Mouse (Mus musculus): ENCODE data around the gene Man2a2. TPM values are rescaled to one million over a fixed set of nuclear protein-coding genes. Genes with fewer than 3 reads are reported as not detected.

Gene Man2a2
- polyA plus RNA-seq, 1 experiment from 2014 or later: 8.5 TPM

DNA sequence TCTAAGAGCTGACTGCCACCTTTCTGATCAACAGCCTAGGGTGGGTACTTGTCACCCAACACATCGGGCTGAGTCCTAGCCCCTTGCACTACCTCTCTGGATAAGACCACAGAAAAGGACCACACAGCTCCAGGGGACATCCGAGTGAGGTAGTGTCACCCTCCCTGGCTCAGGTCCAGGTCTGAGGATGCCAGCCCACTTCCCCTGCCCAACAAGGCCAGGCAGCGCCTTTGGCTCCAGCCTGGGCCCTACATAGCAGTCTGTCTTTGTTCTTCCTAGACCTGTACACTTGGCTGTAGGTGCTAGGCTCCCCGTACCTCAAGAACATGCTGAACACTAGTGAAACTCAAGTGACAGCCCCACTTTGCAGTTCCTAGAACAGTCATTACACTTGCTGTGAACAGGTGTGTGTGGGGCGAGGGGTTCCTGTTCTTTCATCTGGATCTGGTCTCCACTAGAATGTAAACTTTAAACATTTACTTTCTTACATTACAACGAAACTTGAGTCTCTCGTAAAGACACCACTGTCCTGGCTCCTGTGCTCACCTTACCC lies 43.2 kb upstream of the Man2a2 start:
- Histone ChIP-seq H3K4me3 (ENCODE audit: low read depth, low read length) (no peak overlapping the region), H3K4me2 (replicated peaks; ENCODE audit: low read depth, low read length) (no peak overlapping the region), H3K4me1 (ENCODE audit: insufficient read depth, low read depth, low read length) (peaks cover 3% of the 10 kb centered on the region; the same call in 1 of the 2 replicates), H3K9me3 (ENCODE audit: low read length) (no peaks in the 10 kb centered on the region), H3K27me3 (replicated peaks; ENCODE audit: insufficient read depth, low read length) (no peaks in the 10 kb centered on the region), H3K36me3 (ENCODE audit: insufficient read depth, low read length) (no peaks in the 10 kb centered on the region), H3K27ac (ENCODE audit: low read length) (no peak overlapping the region), H3K9ac (replicated peaks; ENCODE audit: low read depth) (no peak overlapping the region)
- DNase-seq (ENCODE audit: low spot score) (no peak), ATAC-seq (no peak)
- no peak for TF ChIP-seq CTCF (IDR thresholded peaks at IDR 0.05)
- no peak for TF ChIP-seq EP300 (IDR thresholded peaks at IDR 0.05)
- WGBS: 53% methylated on average over 7 of the region's 7 CpGs

DNA sequence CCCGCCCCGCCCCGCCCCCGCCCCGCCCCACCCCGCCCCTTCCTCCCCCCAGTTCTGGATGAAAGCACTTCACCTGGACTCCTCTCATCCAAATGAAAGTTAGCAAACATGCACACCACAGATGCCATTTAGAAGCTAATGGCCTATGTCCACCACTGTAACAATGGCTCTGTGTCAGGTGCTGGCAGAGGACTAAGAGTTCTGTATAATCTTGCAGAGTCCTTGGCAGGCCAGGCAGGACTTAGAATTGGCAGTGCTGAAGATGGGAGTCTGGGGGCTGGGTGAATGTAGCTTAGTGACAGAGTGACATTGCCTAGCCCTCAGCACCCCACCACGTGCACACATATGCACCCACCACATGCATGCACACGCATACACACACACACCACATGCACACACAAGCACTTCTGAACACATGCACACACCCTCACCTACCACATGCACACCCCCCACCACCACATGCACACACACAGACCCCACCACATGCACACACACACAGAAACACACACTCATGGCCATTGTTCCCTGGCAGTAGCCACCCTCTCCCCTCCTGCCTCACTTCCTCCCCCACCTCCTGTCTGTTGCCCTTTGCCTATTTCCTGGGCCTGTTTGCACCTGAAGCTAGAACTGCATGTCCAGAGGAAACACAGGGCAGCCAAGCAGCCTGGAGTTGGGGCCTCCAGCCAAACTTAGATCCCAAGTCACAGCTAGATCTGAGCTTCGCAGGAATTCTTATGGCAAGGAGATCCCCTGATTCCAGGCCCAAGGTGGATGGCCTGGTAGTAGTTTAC lies 42.5 kb upstream of the Man2a2 start:
- no peak for DNase-seq (ENCODE audit: low spot score)
- 57% methylated on average over 9 of the region's 9 CpGs for WGBS
- H3K9ac ChIP-seq (replicated peaks; ENCODE audit: low read depth): no peak overlapping the region
- ATAC-seq: no peak
- no peaks in the 10 kb centered on the region for H3K36me3 ChIP-seq (ENCODE audit: insufficient read depth, low read length)
- no peak overlapping the region for H3K4me3 ChIP-seq (ENCODE audit: low read depth, low read length)
- no peak overlapping the region for H3K4me2 ChIP-seq (replicated peaks; ENCODE audit: low read depth, low read length)
- no peaks in the 10 kb centered on the region for H3K27me3 ChIP-seq (replicated peaks; ENCODE audit: insufficient read depth, low read length)
- TF ChIP-seq CTCF (IDR thresholded peaks at IDR 0.05) (no peak), EP300 (IDR thresholded peaks at IDR 0.05) (no peak)
- H3K27ac ChIP-seq (ENCODE audit: low read length): no peak overlapping the region
- H3K9me3 ChIP-seq (ENCODE audit: low read length): no peaks in the 10 kb centered on the region
- H3K4me1 ChIP-seq (ENCODE audit: insufficient read depth, low read depth, low read length): peaks cover 3% of the 10 kb centered on the region; the same call in 1 of the 2 replicates

DNA sequence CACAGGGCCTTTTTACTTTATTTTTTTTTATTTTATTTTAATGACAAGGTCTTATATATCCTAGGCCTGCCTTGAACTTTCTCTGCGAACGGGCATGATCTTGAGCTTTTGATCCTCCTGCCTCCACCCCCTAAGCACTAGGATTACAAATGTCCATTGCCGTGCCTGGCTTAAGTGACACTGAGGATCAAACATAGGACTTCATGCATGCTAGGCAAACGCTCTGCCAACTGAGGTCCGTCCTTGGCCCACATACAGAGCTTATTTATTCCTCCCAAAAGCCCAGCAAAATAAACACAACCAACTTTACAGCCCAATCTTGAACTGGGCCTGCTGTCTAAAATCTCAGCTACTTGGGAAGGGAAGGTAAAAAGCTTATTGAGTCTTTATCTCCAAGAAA lies 41.6 kb upstream of the Man2a2 start:
- TF ChIP-seq EP300 (IDR thresholded peaks at IDR 0.05): no peak
- TF ChIP-seq CTCF (IDR thresholded peaks at IDR 0.05): no peak
- 64% methylated on average over 5 of the region's 5 CpGs for WGBS
- Histone ChIP-seq H3K36me3 (ENCODE audit: insufficient read depth, low read length) (no peaks in the 10 kb centered on the region), H3K27me3 (replicated peaks; ENCODE audit: insufficient read depth, low read length) (no peaks in the 10 kb centered on the region), H3K4me3 (ENCODE audit: low read depth, low read length) (no peak overlapping the region), H3K27ac (ENCODE audit: low read length) (no peak overlapping the region), H3K9me3 (ENCODE audit: low read length) (no peaks in the 10 kb centered on the region), H3K9ac (replicated peaks; ENCODE audit: low read depth) (no peak overlapping the region), H3K4me1 (ENCODE audit: insufficient read depth, low read depth, low read length) (peaks cover 3% of the 10 kb centered on the region; the same call in 1 of the 2 replicates), H3K4me2 (replicated peaks; ENCODE audit: low read depth, low read length) (no peak overlapping the region)
- no peak for DNase-seq (ENCODE audit: low spot score)
- ATAC-seq: no peak

DNA sequence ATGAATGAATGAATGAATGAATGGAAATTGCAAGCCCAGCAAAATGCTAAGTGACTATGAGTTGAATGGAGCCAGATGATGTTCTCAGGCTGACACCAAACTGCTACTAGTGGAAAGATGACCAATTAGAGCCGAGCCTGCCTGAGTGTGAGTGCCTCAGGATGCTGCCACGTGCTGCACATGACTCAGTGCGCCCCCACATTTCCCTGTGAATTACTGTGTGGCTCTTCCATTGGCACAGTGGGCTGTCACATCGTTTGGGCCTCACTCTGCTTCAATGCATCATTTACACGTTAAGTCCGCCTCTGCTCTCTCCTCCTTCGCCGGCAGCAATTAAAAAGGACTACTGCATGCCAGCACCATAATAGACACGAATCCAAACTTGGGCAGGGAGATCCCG lies 41.1 kb upstream of the Man2a2 start:
- TF ChIP-seq EP300 (IDR thresholded peaks at IDR 0.05): no peak
- TF ChIP-seq CTCF (IDR thresholded peaks at IDR 0.05): no peak
- no peak for ATAC-seq
- no peak for DNase-seq (ENCODE audit: low spot score)
- no peak overlapping the region for H3K4me3 ChIP-seq (ENCODE audit: low read depth, low read length)
- H3K4me1 ChIP-seq (ENCODE audit: insufficient read depth, low read depth, low read length): peaks cover 3% of the 10 kb centered on the region; the same call in 1 of the 2 replicates
- no peak overlapping the region for H3K4me2 ChIP-seq (replicated peaks; ENCODE audit: low read depth, low read length)
- H3K9ac ChIP-seq (replicated peaks; ENCODE audit: low read depth): no peak overlapping the region
- no peaks in the 10 kb centered on the region for H3K36me3 ChIP-seq (ENCODE audit: insufficient read depth, low read length)
- H3K9me3 ChIP-seq (ENCODE audit: low read length): no peaks in the 10 kb centered on the region
- no peaks in the 10 kb centered on the region for H3K27me3 ChIP-seq (replicated peaks; ENCODE audit: insufficient read depth, low read length)
- 71% methylated on average over 10 of the region's 10 CpGs for WGBS
- no peak overlapping the region for H3K27ac ChIP-seq (ENCODE audit: low read length)

DNA sequence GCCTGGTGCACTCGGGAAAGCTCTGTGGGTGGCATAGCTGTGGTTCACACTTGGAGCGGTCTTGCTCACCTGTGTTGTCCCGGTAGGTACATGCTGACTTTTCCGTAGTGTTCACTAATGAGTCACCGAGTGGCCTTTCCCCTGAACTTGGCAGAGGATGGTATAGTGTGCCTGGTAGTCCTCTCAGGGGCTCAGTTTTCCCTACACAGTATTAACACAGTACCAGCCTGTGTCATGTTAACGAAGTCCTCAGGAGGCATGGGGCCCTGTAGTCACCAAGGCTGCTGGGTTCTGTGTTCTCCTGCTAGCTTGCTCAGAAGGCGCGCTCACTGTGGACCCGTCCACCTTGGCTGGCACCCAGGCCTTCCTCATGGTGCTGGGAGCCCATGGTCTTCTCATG lies 39.2 kb upstream of the Man2a2 start:
- Histone ChIP-seq H3K27me3 (replicated peaks; ENCODE audit: insufficient read depth, low read length) (no peaks in the 10 kb centered on the region), H3K4me1 (ENCODE audit: insufficient read depth, low read depth, low read length) (peaks cover 3% of the 10 kb centered on the region; the same call in 1 of the 2 replicates), H3K9me3 (ENCODE audit: low read length) (no peaks in the 10 kb centered on the region), H3K4me2 (replicated peaks; ENCODE audit: low read depth, low read length) (no peak overlapping the region), H3K36me3 (ENCODE audit: insufficient read depth, low read length) (no peaks in the 10 kb centered on the region), H3K4me3 (ENCODE audit: low read depth, low read length) (no peak overlapping the region), H3K27ac (ENCODE audit: low read length) (no peak overlapping the region), H3K9ac (replicated peaks; ENCODE audit: low read depth) (no peak overlapping the region)
- TF ChIP-seq CTCF (IDR thresholded peaks at IDR 0.05): no peak
- no peak for TF ChIP-seq EP300 (IDR thresholded peaks at IDR 0.05)
- WGBS: 79% methylated on average over 9 of the region's 9 CpGs
- ATAC-seq: no peak
- no peak for DNase-seq (ENCODE audit: low spot score)

DNA sequence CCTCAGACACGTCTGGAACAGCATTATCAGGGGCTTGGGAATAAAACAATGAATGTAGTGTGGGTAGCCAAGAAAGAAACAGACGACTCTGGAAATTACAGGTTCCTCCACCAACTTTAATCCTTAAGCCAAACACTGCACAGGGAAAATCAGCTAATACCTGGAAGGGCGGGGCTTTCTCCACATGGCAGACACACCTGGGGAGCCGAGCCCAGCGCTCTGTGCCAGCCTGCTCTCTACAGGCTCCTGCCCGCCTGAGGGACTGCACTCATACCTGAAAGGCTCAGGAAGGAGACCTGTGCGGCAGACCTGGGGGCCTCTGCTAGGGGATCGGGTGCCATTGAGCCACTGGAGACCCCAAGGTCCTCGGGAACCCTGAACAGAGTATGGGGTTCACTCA lies 36.5 kb upstream of the Man2a2 start:
- no peak overlapping the region for H3K4me3 ChIP-seq (ENCODE audit: low read depth, low read length)
- no peak overlapping the region for H3K4me2 ChIP-seq (replicated peaks; ENCODE audit: low read depth, low read length)
- ATAC-seq: no peak
- DNase-seq (ENCODE audit: low spot score): peak; percentile 21
- H3K4me1 ChIP-seq (ENCODE audit: insufficient read depth, low read depth, low read length): peaks cover 5% of the 10 kb centered on the region; the same call in 1 of the 2 replicates
- H3K9me3 ChIP-seq (ENCODE audit: low read length): no peaks in the 10 kb centered on the region
- WGBS: 56% methylated on average over 9 of the region's 9 CpGs
- TF ChIP-seq CTCF (IDR thresholded peaks at IDR 0.05) (no peak), EP300 (IDR thresholded peaks at IDR 0.05) (no peak)
- no peak overlapping the region for H3K9ac ChIP-seq (replicated peaks; ENCODE audit: low read depth)
- H3K36me3 ChIP-seq (ENCODE audit: insufficient read depth, low read length): no peaks in the 10 kb centered on the region
- H3K27me3 ChIP-seq (replicated peaks; ENCODE audit: insufficient read depth, low read length): no peaks in the 10 kb centered on the region
- no peak overlapping the region for H3K27ac ChIP-seq (ENCODE audit: low read length)

Data from lung, postnatal 0 days (tissue).